Mouse (Mus musculus): ENCODE data around the gene Plcd3. TPM values are rescaled to one million over a fixed set of nuclear protein-coding genes. Genes with fewer than 3 reads are reported as not detected.

Plcd3 gene
- polyA plus RNA-seq, 1 experiment, result 25.5 TPM

- DNase-seq (ENCODE audit: low read depth), result no peak
These were observed 35.0 kb downstream of the Plcd3 start for GRCm38 (mm10) chr11:103066191-103067050.

GRCm38 (mm10) chr11:103058499-103059085 is 42.9 kb downstream of the Plcd3 start:
- no peak for DNase-seq (ENCODE audit: low read depth)

GRCm38 (mm10) chr11:103056636-103057035 is 44.8 kb downstream of the Plcd3 start:
- DNase-seq (ENCODE audit: low read depth), result no peak

- no peak for DNase-seq (ENCODE audit: low read depth)
These were observed 46.7 kb downstream of the Plcd3 start for GRCm38 (mm10) chr11:103054798-103055197.

- DNase-seq (ENCODE audit: low read depth), result no peak
These were observed 48.0 kb downstream of the Plcd3 start for GRCm38 (mm10) chr11:103053191-103054076.

- no peak for DNase-seq (ENCODE audit: low read depth)
These were observed 49.4 kb downstream of the Plcd3 start for GRCm38 (mm10) chr11:103052078-103052477.

- DNase-seq (ENCODE audit: low read depth), result no peak
These were observed 50.2 kb downstream of the Plcd3 start for GRCm38 (mm10) chr11:103051249-103051691.

- DNase-seq (ENCODE audit: low read depth), result no peak
These were observed 51.3 kb downstream of the Plcd3 start for GRCm38 (mm10) chr11:103050153-103050552.

- no peak for DNase-seq (ENCODE audit: low read depth)
These were observed 51.8 kb downstream of the Plcd3 start for GRCm38 (mm10) chr11:103049611-103050010.

- DNase-seq (ENCODE audit: low read depth), result no peak
These were observed 55.2 kb downstream of the Plcd3 start for GRCm38 (mm10) chr11:103046286-103046685.

GRCm38 (mm10) chr11:103043982-103044381 is 57.5 kb downstream of the Plcd3 start:
- no peak for DNase-seq (ENCODE audit: low read depth)

GRCm38 (mm10) chr11:103042828-103043227 is 58.6 kb downstream of the Plcd3 start:
- DNase-seq (ENCODE audit: low read depth), result no peak

- no peak for DNase-seq (ENCODE audit: low read depth)
These were observed 63.4 kb downstream of the Plcd3 start for GRCm38 (mm10) chr11:103038037-103038436.

GRCm38 (mm10) chr11:103036881-103037465 is 64.5 kb downstream of the Plcd3 start:
- DNase-seq (ENCODE audit: low read depth), result no peak

GRCm38 (mm10) chr11:103035007-103035406 is 66.5 kb downstream of the Plcd3 start:
- DNase-seq (ENCODE audit: low read depth), result no peak

GRCm38 (mm10) chr11:103033030-103033429 is 68.4 kb downstream of the Plcd3 start:
- DNase-seq (ENCODE audit: low read depth), result no peak

GRCm38 (mm10) chr11:103028176-103028891 is 73.1 kb downstream of the Plcd3 start, which contains the start of the genes Nmt1 and Dcakd:
Gene Nmt1, plus strand, starts transcription at chr11:103028190.
Gene Dcakd, minus strand, starts transcription at chr11:103028333.
- peak; percentile 98 for DNase-seq (ENCODE audit: low read depth)

GRCm38 (mm10) chr11:103027570-103028175 is 73.8 kb downstream of the Plcd3 start:
- no peak for DNase-seq (ENCODE audit: low read depth)

- no peak for DNase-seq (ENCODE audit: low read depth)
These were observed 74.6 kb downstream of the Plcd3 start for GRCm38 (mm10) chr11:103026901-103027300.

- no peak for DNase-seq (ENCODE audit: low read depth)
These were observed 77.5 kb downstream of the Plcd3 start for GRCm38 (mm10) chr11:103023974-103024373.

All from gonadal fat pad, adult 2 months (tissue).